Mouse (Mus musculus): ENCODE data around the gene Cacna2d3. TPM values are rescaled to one million over a fixed set of nuclear protein-coding genes. Genes with fewer than 3 reads are reported as not detected.

Cacna2d3 gene
- polyA plus RNA-seq, 1 experiment from 2014 or later, result not detected

- DNase-seq, result no peak
- 80% methylated on average over 1 of the region's 1 CpGs for WGBS (ENCODE audit: insufficient replicate concordance)
- TF ChIP-seq CTCF (IDR thresholded peaks at IDR 0.05; ENCODE audit: low read depth) (no peak), EP300 (IDR thresholded peaks at IDR 0.05; ENCODE audit: low read depth) (no peak)
- H3K4me3 ChIP-seq (ENCODE audit: low read depth, low read length), result no peak overlapping the region
- no peaks in the 10 kb centered on the region for H3K4me1 ChIP-seq (ENCODE audit: insufficient read depth)
- no peaks in the 10 kb centered on the region for H3K36me3 ChIP-seq (replicated peaks; ENCODE audit: insufficient read depth, low read length)
- ATAC-seq, result no peak
- no peaks in the 10 kb centered on the region; the same call in 1 of the 2 replicates for H3K9me3 ChIP-seq (ENCODE audit: low read length)
- H3K4me2 ChIP-seq (ENCODE audit: low read depth, low read length), result no peak overlapping the region
- no peaks in the 10 kb centered on the region for H3K27me3 ChIP-seq (ENCODE audit: insufficient read depth, low read length)
- H3K27ac ChIP-seq (ENCODE audit: low read depth), result no peak overlapping the region
- H3K9ac ChIP-seq (replicated peaks), result no peak overlapping the region
These were observed 461.0 kb downstream of the Cacna2d3 start for GRCm38 (mm10) chr14:29260621-29261020.

DNA sequence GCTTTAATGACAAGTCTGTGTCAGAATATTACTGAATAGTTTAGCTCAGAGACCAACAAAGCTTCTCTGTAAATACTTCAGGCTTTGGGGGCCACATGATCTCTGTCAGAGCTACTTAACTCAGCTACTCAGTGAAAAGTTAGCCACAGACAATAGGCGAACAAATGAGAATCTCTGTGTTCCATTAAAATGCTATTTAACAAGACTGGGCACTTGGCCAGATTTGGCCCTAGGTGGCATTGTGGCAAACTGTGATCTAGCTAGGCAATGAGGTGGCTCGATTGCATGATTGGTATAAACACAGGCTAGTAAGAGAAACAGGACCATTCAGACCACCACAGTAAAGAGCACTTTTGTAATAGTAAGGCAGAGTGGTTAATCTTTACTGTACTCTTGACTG lies 478.1 kb downstream of the Cacna2d3 start:
- Histone ChIP-seq H3K9ac (replicated peaks) (no peak overlapping the region), H3K27me3 (ENCODE audit: insufficient read depth, low read length) (no peaks in the 10 kb centered on the region), H3K4me2 (ENCODE audit: low read depth, low read length) (no peak overlapping the region), H3K4me1 (ENCODE audit: insufficient read depth) (no peaks in the 10 kb centered on the region), H3K9me3 (ENCODE audit: low read length) (no peaks in the 10 kb centered on the region), H3K27ac (ENCODE audit: low read depth) (no peak overlapping the region), H3K36me3 (replicated peaks; ENCODE audit: insufficient read depth, low read length) (no peaks in the 10 kb centered on the region), H3K4me3 (ENCODE audit: low read depth, low read length) (no peak overlapping the region)
- WGBS (ENCODE audit: insufficient replicate concordance), result 68% methylated on average over 2 of the region's 2 CpGs
- DNase-seq, result no peak
- no peak for ATAC-seq
- TF ChIP-seq EP300 (IDR thresholded peaks at IDR 0.05; ENCODE audit: low read depth) (no peak), CTCF (IDR thresholded peaks at IDR 0.05; ENCODE audit: low read depth) (no peak)

DNA sequence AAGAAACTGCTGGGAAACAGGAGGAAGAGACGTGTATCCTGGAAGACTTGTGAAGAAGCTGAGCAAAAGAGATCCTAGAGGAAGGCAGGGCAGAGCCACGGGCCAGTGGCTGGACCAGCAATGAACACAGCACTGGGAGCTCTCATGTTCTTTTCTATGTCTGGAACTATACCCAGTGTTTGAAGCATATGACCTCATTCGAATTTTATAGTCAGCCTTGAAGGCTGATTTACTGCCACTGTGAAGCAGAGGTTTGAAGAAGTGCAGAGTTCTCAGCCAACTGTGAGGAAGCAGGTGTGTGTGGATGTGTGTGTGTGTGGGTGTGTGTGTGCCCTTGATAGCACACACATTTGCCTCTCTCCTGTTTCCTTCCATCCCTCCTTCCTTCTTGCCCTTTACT lies 483.2 kb downstream of the Cacna2d3 start:
- no peak for ATAC-seq
- no peaks in the 10 kb centered on the region for H3K36me3 ChIP-seq (replicated peaks; ENCODE audit: insufficient read depth, low read length)
- WGBS (ENCODE audit: insufficient replicate concordance), result 52% methylated on average over 3 of the region's 3 CpGs
- no peak overlapping the region for H3K4me3 ChIP-seq (ENCODE audit: low read depth, low read length)
- no peaks in the 10 kb centered on the region for H3K27me3 ChIP-seq (ENCODE audit: insufficient read depth, low read length)
- TF ChIP-seq CTCF (IDR thresholded peaks at IDR 0.05; ENCODE audit: low read depth) (no peak), EP300 (IDR thresholded peaks at IDR 0.05; ENCODE audit: low read depth) (no peak)
- H3K4me2 ChIP-seq (ENCODE audit: low read depth, low read length), result no peak overlapping the region
- H3K9ac ChIP-seq (replicated peaks), result no peak overlapping the region
- no peak overlapping the region for H3K27ac ChIP-seq (ENCODE audit: low read depth)
- DNase-seq, result no peak
- no peaks in the 10 kb centered on the region for H3K4me1 ChIP-seq (ENCODE audit: insufficient read depth)
- H3K9me3 ChIP-seq (ENCODE audit: low read length), result no peaks in the 10 kb centered on the region

GRCm38 (mm10) chr14:29228976-29229716 lies 492.5 kb downstream of the Cacna2d3 start:
- no peak overlapping the region for H3K4me3 ChIP-seq (ENCODE audit: low read depth, low read length)
- no peaks in the 10 kb centered on the region for H3K36me3 ChIP-seq (replicated peaks; ENCODE audit: insufficient read depth, low read length)
- ATAC-seq, result no peak
- no peak overlapping the region for H3K27ac ChIP-seq (ENCODE audit: low read depth)
- no peak overlapping the region for H3K9ac ChIP-seq (replicated peaks)
- H3K27me3 ChIP-seq (ENCODE audit: insufficient read depth, low read length), result no peaks in the 10 kb centered on the region
- DNase-seq, result no peak
- H3K9me3 ChIP-seq (ENCODE audit: low read length), result no peaks in the 10 kb centered on the region
- H3K4me2 ChIP-seq (ENCODE audit: low read depth, low read length), result no peak overlapping the region
- 60% methylated on average over 19 of the region's 19 CpGs for WGBS (ENCODE audit: insufficient replicate concordance)
- TF ChIP-seq EP300 (IDR thresholded peaks at IDR 0.05; ENCODE audit: low read depth), result no peak
- no peak for TF ChIP-seq CTCF (IDR thresholded peaks at IDR 0.05; ENCODE audit: low read depth)
- no peaks in the 10 kb centered on the region for H3K4me1 ChIP-seq (ENCODE audit: insufficient read depth)

DNA sequence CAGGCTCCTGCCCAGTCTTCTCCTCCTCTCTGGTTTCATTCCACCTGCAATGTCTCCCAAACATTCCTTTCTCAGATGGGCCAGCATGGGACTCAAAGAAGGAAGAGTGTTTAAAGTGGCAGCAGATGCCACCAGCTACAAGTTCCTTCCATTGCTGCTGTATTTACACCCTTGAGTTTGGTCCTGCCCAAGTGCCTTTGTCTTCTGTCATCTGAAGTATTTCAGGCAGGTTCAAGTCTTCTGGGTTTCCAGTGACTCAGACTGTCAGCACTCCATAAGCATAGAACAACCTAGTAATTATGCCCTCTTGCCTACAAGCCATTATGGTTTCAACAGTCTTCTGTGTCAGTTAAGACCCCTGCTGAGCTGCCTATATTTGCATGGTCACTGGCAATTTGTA lies 493.2 kb downstream of the Cacna2d3 start:
- DNase-seq (no peak), ATAC-seq (no peak)
- no peak for TF ChIP-seq CTCF (IDR thresholded peaks at IDR 0.05; ENCODE audit: low read depth)
- TF ChIP-seq EP300 (IDR thresholded peaks at IDR 0.05; ENCODE audit: low read depth), result no peak
- no peaks in the 10 kb centered on the region for H3K9me3 ChIP-seq (ENCODE audit: low read length)
- no peaks in the 10 kb centered on the region for H3K27me3 ChIP-seq (ENCODE audit: insufficient read depth, low read length)
- no peaks in the 10 kb centered on the region for H3K36me3 ChIP-seq (replicated peaks; ENCODE audit: insufficient read depth, low read length)
- no peak overlapping the region for H3K4me3 ChIP-seq (ENCODE audit: low read depth, low read length)
- H3K4me1 ChIP-seq (ENCODE audit: insufficient read depth), result no peaks in the 10 kb centered on the region
- no peak overlapping the region for H3K9ac ChIP-seq (replicated peaks)
- no peak overlapping the region for H3K4me2 ChIP-seq (ENCODE audit: low read depth, low read length)
- no peak overlapping the region for H3K27ac ChIP-seq (ENCODE audit: low read depth)

DNA sequence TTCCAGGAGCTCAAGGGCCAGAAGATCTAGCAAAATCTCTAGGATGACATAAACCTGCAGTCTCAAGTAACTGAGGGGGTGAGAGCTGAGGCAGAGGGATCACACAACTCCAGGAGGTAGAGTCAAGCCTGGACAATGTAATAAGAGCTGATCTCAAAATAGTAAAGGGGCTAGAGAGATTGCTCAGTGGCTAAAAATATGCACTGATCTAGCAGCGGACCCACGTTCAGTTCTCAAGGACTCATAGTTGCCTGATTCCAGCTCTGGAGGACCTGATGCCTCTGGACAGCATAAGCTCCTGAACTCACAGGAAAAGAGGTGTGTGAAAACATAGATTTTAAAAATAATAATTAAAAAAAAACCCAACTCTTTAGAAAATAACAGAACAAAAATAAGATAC lies 493.7 kb downstream of the Cacna2d3 start:
- no peaks in the 10 kb centered on the region for H3K4me1 ChIP-seq (ENCODE audit: insufficient read depth)
- no peaks in the 10 kb centered on the region for H3K9me3 ChIP-seq (ENCODE audit: low read length)
- DNase-seq (no peak), ATAC-seq (no peak)
- H3K4me3 ChIP-seq (ENCODE audit: low read depth, low read length), result no peak overlapping the region
- H3K27me3 ChIP-seq (ENCODE audit: insufficient read depth, low read length), result no peaks in the 10 kb centered on the region
- H3K4me2 ChIP-seq (ENCODE audit: low read depth, low read length), result no peak overlapping the region
- H3K9ac ChIP-seq (replicated peaks), result no peak overlapping the region
- no peaks in the 10 kb centered on the region for H3K36me3 ChIP-seq (replicated peaks; ENCODE audit: insufficient read depth, low read length)
- 78% methylated on average over 2 of the region's 2 CpGs for WGBS (ENCODE audit: insufficient replicate concordance)
- TF ChIP-seq CTCF (IDR thresholded peaks at IDR 0.05; ENCODE audit: low read depth) (no peak), EP300 (IDR thresholded peaks at IDR 0.05; ENCODE audit: low read depth) (no peak)
- no peak overlapping the region for H3K27ac ChIP-seq (ENCODE audit: low read depth)

Data from liver, postnatal 0 days (tissue).